Mouse (Mus musculus) cerebellum, adult 2 months (tissue): ENCODE measurements around the gene Psmd5.

Experiments
- CTCF ChIP-seq: fragments of 200-500 bp; IDR thresholded peaks from 2 replicates; pipeline ENCODE4 v1.5.1; 2011; ENCODE audit warnings: low read depth, mild to moderate bottlenecking, control low read depth, low read length, moderate library complexity, borderline replicate concordance; ENCODE audit not compliant: insufficient read depth
- POLR2A ChIP-seq: fragments of 200-500 bp; IDR thresholded peaks from 2 replicates; pipeline ENCODE4 v1.6.1; 2011; ENCODE audit warnings: low read length, control low read depth, borderline replicate concordance; ENCODE audit not compliant: insufficient read depth

- TF ChIP-seq POLR2A = no peak
- no peak for TF ChIP-seq CTCF
Observed at GRCm38 (mm10) chr2:34893950-34894349, 19.2 kb upstream of the Psmd5 start.
